Mouse (Mus musculus): ENCODE data around the gene Slc16a4.

Slc16a4 gene

GRCm38 (mm10) chr3:107290764-107291381 lies at the start of gene Slc16a4:
TSS of gene Slc16a4 (plus strand) at chr3:107291230.
- DNase-seq (ENCODE audit: low read depth, low spot score), result no peak

GRCm38 (mm10) chr3:107241389-107242094 lies 49.5 kb upstream of the Slc16a4 start:
- no peak for DNase-seq (ENCODE audit: low read depth, low spot score)

DNA sequence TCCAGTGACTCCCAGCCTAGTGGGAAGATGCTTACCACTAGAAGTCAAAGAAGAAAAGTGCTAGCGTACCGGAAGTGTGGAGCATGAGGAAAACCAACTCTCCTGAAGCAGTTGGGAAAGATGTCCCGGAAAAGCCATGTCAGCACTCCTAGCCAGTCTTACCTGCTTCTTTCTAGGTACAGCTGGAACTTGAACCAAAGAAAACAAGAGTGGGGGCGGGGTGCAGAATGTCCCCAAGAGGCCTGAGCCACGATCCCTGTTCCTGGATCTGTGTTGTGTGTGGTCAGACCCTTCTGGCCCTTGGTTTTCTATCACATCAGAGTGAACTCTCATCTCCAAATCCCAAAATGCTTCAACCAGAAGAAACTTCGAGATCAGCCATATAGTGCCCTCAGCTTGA lies 44.2 kb upstream of the Slc16a4 start:
- no peak for DNase-seq (ENCODE audit: low read depth, low spot score)

- DNase-seq (ENCODE audit: low read depth, low spot score), result no peak
Observed at GRCm38 (mm10) chr3:107249042-107249441, 42.0 kb upstream of the Slc16a4 start.

DNA sequence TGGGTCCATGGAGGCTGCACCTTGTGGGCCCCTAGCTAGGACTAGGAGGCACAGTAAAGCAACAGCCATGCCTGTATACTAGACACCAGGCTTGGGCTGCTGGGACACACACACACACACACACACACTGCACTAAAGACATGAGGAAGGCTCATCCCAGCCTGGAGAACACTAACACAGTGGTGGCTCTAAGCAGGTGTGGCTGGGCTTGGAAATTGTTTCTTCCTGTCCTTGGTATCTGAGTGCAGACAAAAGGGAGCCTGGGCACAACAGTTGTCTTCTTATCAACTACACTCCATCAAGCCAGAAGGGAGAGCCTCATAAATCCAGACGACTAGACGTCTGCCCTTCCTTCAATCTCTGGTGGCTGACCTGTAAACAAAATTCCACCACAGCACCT lies 40.7 kb upstream of the Slc16a4 start:
- no peak for DNase-seq (ENCODE audit: low read depth, low spot score)

GRCm38 (mm10) chr3:107252035-107252434 lies 39.0 kb upstream of the Slc16a4 start:
- DNase-seq (ENCODE audit: low read depth, low spot score), result no peak

DNA sequence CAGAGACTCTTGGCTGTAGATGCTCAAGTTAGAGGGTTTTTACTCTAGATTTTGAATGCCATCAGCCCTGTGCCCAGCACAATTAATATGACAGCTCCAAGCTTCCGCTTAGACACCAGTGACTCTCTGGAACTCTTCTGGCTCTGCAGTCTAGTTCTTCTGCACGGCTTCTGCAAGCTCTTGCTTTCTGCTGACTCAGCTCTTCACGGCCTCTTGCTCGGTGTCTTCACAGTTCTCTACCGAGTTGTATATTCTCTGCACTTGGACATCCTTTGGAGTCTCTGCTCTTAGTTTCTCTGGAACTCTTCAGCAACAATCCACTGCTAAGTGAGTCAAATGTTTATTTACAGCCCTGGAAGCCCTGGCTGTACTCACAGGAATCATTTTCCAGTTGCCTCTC lies 37.1 kb upstream of the Slc16a4 start:
- peak; percentile 10 for DNase-seq (ENCODE audit: low read depth, low spot score)

- no peak for DNase-seq (ENCODE audit: low read depth, low spot score)
Observed at GRCm38 (mm10) chr3:107255992-107256391, 35.0 kb upstream of the Slc16a4 start.

GRCm38 (mm10) chr3:107256724-107257123 lies 34.3 kb upstream of the Slc16a4 start:
- no peak for DNase-seq (ENCODE audit: low read depth, low spot score)

GRCm38 (mm10) chr3:107257924-107258323 lies 33.1 kb upstream of the Slc16a4 start:
- no peak for DNase-seq (ENCODE audit: low read depth, low spot score)

- peak; percentile 22 for DNase-seq (ENCODE audit: low read depth, low spot score)
Observed at GRCm38 (mm10) chr3:107260956-107261850, 29.8 kb upstream of the Slc16a4 start.

GRCm38 (mm10) chr3:107261851-107262165 lies 29.2 kb upstream of the Slc16a4 start:
- no peak for DNase-seq (ENCODE audit: low read depth, low spot score)

- no peak for DNase-seq (ENCODE audit: low read depth, low spot score)
Observed at GRCm38 (mm10) chr3:107266814-107267345, 24.1 kb upstream of the Slc16a4 start.

DNA sequence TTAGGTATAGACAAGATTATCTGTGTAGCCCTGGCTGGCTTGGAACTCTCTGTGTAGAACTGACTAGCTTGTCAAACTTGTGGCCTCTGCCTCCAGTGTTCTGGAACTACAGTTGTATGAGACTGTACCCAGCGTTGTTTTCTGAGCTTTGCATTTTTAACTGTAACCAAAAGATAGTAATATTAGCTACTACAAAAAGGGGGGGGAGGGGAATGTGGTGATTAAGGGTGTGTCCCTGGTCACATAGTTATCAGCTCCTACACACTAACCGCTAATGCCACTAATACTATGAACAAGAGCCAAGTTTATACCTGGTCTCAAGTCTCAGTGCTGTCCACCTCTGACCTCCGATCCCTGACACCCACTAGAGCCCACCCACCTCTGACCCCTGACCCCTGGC lies 18.6 kb upstream of the Slc16a4 start:
- no peak for DNase-seq (ENCODE audit: low read depth, low spot score)

- peak; percentile 36 for DNase-seq (ENCODE audit: low read depth, low spot score)
Observed at GRCm38 (mm10) chr3:107273820-107274219, 17.2 kb upstream of the Slc16a4 start.

DNA sequence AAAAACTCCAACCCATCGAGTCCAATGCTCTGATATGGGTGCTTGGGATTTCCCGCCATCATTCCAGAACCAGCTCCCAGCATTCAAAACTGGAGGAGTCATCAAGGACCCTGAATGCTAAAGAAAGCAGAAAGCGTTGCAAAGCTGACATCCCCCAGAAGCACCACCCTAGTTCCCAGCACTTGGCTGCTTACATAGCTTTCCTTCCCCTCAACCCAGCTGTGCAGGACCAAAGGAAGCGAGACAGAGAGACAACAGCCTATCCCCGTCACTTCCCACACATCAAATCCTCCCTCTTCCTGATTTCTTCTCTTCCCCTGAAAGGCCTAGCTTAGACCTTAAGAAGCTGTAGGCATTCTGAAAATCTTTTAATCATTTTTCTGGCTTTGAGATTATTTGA lies 15.7 kb upstream of the Slc16a4 start:
- DNase-seq (ENCODE audit: low read depth, low spot score), result no peak

- no peak for DNase-seq (ENCODE audit: low read depth, low spot score)
Observed at GRCm38 (mm10) chr3:107275996-107276395, 15.0 kb upstream of the Slc16a4 start.

DNA sequence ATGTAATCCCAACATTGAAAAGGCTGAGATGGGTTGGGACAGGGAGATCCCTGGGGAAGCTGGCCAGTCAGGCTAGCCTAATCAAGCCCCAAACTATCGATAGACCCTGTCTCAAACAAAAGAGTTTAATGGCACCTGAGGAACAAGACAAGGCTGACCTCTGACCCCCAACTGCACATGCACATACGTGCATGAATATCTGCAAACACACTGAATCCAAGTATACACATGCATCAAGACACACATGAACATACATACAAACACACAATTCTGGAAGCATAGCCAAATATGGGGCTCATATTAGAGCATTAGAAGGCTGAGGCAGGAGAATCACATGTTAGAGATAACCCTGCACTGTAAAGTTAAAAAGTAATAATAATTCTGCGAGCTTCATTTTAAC lies 14.4 kb upstream of the Slc16a4 start:
- DNase-seq (ENCODE audit: low read depth, low spot score), result no peak

DNA sequence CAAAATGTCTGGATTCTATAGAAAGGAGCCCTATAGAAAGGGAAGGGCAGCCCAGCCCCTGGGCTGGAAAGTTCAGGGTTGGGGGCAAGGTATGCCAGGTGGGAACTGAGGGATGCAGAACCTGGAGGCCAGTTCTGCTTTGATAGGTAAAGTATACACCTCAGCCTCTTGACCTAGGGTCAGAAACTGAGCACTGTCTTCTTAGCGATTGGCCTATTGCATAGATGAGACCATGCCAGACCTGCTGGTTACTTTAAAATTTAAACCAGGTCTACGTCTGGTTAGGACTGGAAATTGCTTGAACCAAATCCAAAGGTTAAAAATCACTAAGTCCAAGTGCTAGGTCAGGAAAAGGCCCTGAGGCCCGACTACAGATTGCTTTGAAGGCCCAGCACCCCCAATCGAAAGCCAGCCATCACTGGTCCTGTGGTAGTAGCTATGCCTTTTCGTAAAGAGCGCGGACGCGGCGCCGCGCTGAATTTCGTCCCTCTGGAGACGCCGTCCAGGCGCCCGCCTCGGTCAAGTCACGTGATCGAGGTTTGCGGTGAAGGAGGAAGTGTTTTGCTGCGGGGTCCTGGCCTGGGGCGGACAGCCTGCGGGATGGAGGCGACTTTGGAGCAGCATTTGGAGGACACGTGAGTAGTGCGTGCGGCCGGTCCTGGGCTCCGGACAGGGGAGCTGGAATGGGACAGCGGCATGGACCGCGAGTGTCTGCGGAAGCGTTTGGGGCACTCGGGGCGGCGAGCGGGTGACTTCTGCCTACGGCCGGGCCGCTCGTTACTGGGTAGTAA lies 12.4 kb upstream of the Slc16a4 start, which contains the start of gene Lamtor5:
Gene Lamtor5, plus strand, starts transcription at position 380 of the 791 bp plus-strand sequence.
- peak; percentile 84 for DNase-seq (ENCODE audit: low read depth, low spot score)

DNA sequence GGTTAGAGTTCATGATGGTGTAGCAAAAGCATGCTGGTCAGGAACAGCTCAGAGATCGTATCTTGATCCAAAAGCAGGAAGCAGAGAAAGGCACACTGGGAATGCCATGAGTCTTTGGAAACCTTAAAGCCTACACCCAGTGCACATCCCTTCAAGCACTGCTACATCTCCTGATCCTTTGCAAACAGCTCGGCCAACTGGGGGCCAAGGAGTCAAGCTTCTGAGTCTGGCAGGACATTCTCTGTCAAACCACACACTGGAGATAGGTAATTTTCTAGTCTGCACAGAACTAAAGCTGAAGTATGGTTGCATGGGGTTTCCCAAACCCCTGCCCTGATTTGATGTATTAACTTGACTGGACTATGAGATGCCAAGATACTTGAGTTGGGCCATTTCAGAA lies 4.9 kb upstream of the Slc16a4 start:
- no peak for DNase-seq (ENCODE audit: low read depth, low spot score)

- DNase-seq (ENCODE audit: low read depth, low spot score), result no peak
Observed at GRCm38 (mm10) chr3:107287346-107287745, 3.7 kb upstream of the Slc16a4 start.
